Mouse (Mus musculus): Measurements from ENCODE around the gene Myrfl. TPM values are rescaled to one million over a fixed set of nuclear protein-coding genes. Genes with fewer than 3 reads are reported as not detected.

Gene Myrfl
- polyA plus RNA-seq, 1 experiment from 2014 or later, result 0.05 TPM

- Histone ChIP-seq H3K4me2 (no peak overlapping the region), H3K4me3 (no peak overlapping the region), H3K9me3 (replicated peaks) (no peaks in the 10 kb centered on the region), H3K27ac (no peak overlapping the region), H3K36me3 (peaks cover 51% of the 10 kb centered on the region), H3K9ac (no peak overlapping the region), H3K27me3 (replicated peaks) (no peaks in the 10 kb centered on the region), H3K4me1 (no peaks in the 10 kb centered on the region)
- 86% methylated on average over 19 of the region's 19 CpGs for WGBS (ENCODE audit: insufficient replicate concordance)
- ATAC-seq, result no peak
These were observed 27.2 kb upstream of the Myrfl start for GRCm38 (mm10) chr10:116923651-116924495.

- no peak overlapping the region for H3K9ac ChIP-seq
- WGBS (ENCODE audit: insufficient replicate concordance), result 87% methylated on average over 15 of the region's 15 CpGs
- H3K4me1 ChIP-seq, result no peaks in the 10 kb centered on the region
- no peak for ATAC-seq
- no peak overlapping the region for H3K27ac ChIP-seq
- H3K9me3 ChIP-seq (replicated peaks), result no peaks in the 10 kb centered on the region
- no peak overlapping the region for H3K4me2 ChIP-seq
- peaks cover 47% of the 10 kb centered on the region for H3K36me3 ChIP-seq
- no peak overlapping the region for H3K4me3 ChIP-seq
- H3K27me3 ChIP-seq (replicated peaks), result no peaks in the 10 kb centered on the region
These were observed 25.4 kb upstream of the Myrfl start for GRCm38 (mm10) chr10:116922161-116922560.

- Histone ChIP-seq H3K9ac (no peak overlapping the region), H3K36me3 (peaks cover 46% of the 10 kb centered on the region), H3K4me2 (no peak overlapping the region), H3K27ac (no peak overlapping the region), H3K9me3 (replicated peaks) (no peaks in the 10 kb centered on the region), H3K27me3 (replicated peaks) (no peaks in the 10 kb centered on the region), H3K4me1 (no peaks in the 10 kb centered on the region), H3K4me3 (no peak overlapping the region)
- no peak for ATAC-seq
- WGBS (ENCODE audit: insufficient replicate concordance), result 78% methylated on average over 15 of the region's 15 CpGs
These were observed 24.7 kb upstream of the Myrfl start for GRCm38 (mm10) chr10:116921416-116921815.

- H3K27ac ChIP-seq, result no peak overlapping the region
- H3K4me3 ChIP-seq, result no peak overlapping the region
- 89% methylated on average over 8 of the region's 8 CpGs for WGBS (ENCODE audit: insufficient replicate concordance)
- peaks cover 44% of the 10 kb centered on the region for H3K36me3 ChIP-seq
- ATAC-seq, result no peak
- no peaks in the 10 kb centered on the region for H3K27me3 ChIP-seq (replicated peaks)
- no peak overlapping the region for H3K9ac ChIP-seq
- H3K4me1 ChIP-seq, result no peaks in the 10 kb centered on the region
- H3K4me2 ChIP-seq, result no peak overlapping the region
- no peaks in the 10 kb centered on the region for H3K9me3 ChIP-seq (replicated peaks)
These were observed 23.9 kb upstream of the Myrfl start for GRCm38 (mm10) chr10:116920641-116921040.

GRCm38 (mm10) chr10:116919368-116920317 is 22.9 kb upstream of the Myrfl start:
- no peaks in the 10 kb centered on the region for H3K4me1 ChIP-seq
- no peak overlapping the region for H3K27ac ChIP-seq
- H3K9me3 ChIP-seq (replicated peaks), result no peaks in the 10 kb centered on the region
- H3K4me2 ChIP-seq, result no peak overlapping the region
- WGBS (ENCODE audit: insufficient replicate concordance), result 79% methylated on average over 25 of the region's 25 CpGs
- no peak overlapping the region for H3K4me3 ChIP-seq
- no peak overlapping the region for H3K9ac ChIP-seq
- no peaks in the 10 kb centered on the region for H3K27me3 ChIP-seq (replicated peaks)
- ATAC-seq, result no peak
- peaks cover 42% of the 10 kb centered on the region for H3K36me3 ChIP-seq

GRCm38 (mm10) chr10:116916581-116916980 is 19.9 kb upstream of the Myrfl start:
- no peak overlapping the region for H3K4me2 ChIP-seq
- H3K27ac ChIP-seq, result no peak overlapping the region
- H3K36me3 ChIP-seq, result peaks cover 38% of the 10 kb centered on the region
- no peak overlapping the region for H3K4me3 ChIP-seq
- ATAC-seq, result no peak
- H3K9ac ChIP-seq, result no peak overlapping the region
- no peaks in the 10 kb centered on the region for H3K9me3 ChIP-seq (replicated peaks)
- H3K4me1 ChIP-seq, result peaks cover 4% of the 10 kb centered on the region; the same call in 1 of the 2 replicates
- no peaks in the 10 kb centered on the region for H3K27me3 ChIP-seq (replicated peaks)
- WGBS (ENCODE audit: insufficient replicate concordance), result 73% methylated on average over 8 of the region's 8 CpGs

GRCm38 (mm10) chr10:116915286-116915685 is 18.6 kb upstream of the Myrfl start:
- Histone ChIP-seq H3K36me3 (peaks cover 51% of the 10 kb centered on the region), H3K9me3 (replicated peaks) (no peaks in the 10 kb centered on the region), H3K27me3 (replicated peaks) (no peaks in the 10 kb centered on the region), H3K9ac (no peak overlapping the region), H3K4me3 (no peak overlapping the region), H3K4me2 (no peak overlapping the region), H3K4me1 (peaks cover 9% of the 10 kb centered on the region; the same call in 1 of the 2 replicates), H3K27ac (no peak overlapping the region)
- ATAC-seq, result no peak
- WGBS (ENCODE audit: insufficient replicate concordance), result 86% methylated on average over 8 of the region's 8 CpGs

- no peak overlapping the region for H3K4me2 ChIP-seq
- no peak overlapping the region for H3K4me3 ChIP-seq
- H3K4me1 ChIP-seq, result peaks cover 15% of the 10 kb centered on the region
- no peak overlapping the region for H3K27ac ChIP-seq
- 77% methylated on average over 9 of the region's 9 CpGs for WGBS (ENCODE audit: insufficient replicate concordance)
- no peaks in the 10 kb centered on the region for H3K27me3 ChIP-seq (replicated peaks)
- no peak overlapping the region for H3K9ac ChIP-seq
- ATAC-seq, result no peak
- H3K9me3 ChIP-seq (replicated peaks), result no peaks in the 10 kb centered on the region
- peaks cover 58% of the 10 kb centered on the region for H3K36me3 ChIP-seq
These were observed 17.9 kb upstream of the Myrfl start for GRCm38 (mm10) chr10:116914586-116914985.

- no peak for ATAC-seq
- Histone ChIP-seq H3K9ac (no peak overlapping the region), H3K4me3 (no peak overlapping the region), H3K36me3 (peaks cover 64% of the 10 kb centered on the region), H3K4me2 (no peak overlapping the region), H3K4me1 (peaks cover 24% of the 10 kb centered on the region), H3K27me3 (replicated peaks) (no peaks in the 10 kb centered on the region), H3K9me3 (replicated peaks) (no peaks in the 10 kb centered on the region), H3K27ac (no peak overlapping the region)
- 83% methylated on average over 17 of the region's 17 CpGs for WGBS (ENCODE audit: insufficient replicate concordance)
These were observed 17.0 kb upstream of the Myrfl start for GRCm38 (mm10) chr10:116913647-116914273.

- Histone ChIP-seq H3K9ac (no peak overlapping the region), H3K27me3 (replicated peaks) (no peaks in the 10 kb centered on the region), H3K4me3 (no peak overlapping the region), H3K27ac (no peak overlapping the region), H3K4me1 (peaks cover 33% of the 10 kb centered on the region), H3K9me3 (replicated peaks) (no peaks in the 10 kb centered on the region), H3K36me3 (peaks cover 66% of the 10 kb centered on the region), H3K4me2 (no peak overlapping the region)
- no peak for ATAC-seq
- 88% methylated on average over 9 of the region's 9 CpGs for WGBS (ENCODE audit: insufficient replicate concordance)
These were observed 16.1 kb upstream of the Myrfl start for GRCm38 (mm10) chr10:116912850-116913249.

GRCm38 (mm10) chr10:116908901-116909642 is 12.4 kb upstream of the Myrfl start:
- peak overlapping the region; percentile 63 for H3K9ac ChIP-seq
- H3K27ac ChIP-seq, result peak overlapping the region; percentile 95
- peak overlapping the region; percentile 40 for H3K4me3 ChIP-seq
- ATAC-seq, result peak; percentile 100
- no peaks in the 10 kb centered on the region for H3K9me3 ChIP-seq (replicated peaks)
- H3K4me1 ChIP-seq, result peaks cover 38% of the 10 kb centered on the region
- no peaks in the 10 kb centered on the region for H3K27me3 ChIP-seq (replicated peaks)
- peak overlapping the region; percentile 69 for H3K4me2 ChIP-seq
- peaks cover 74% of the 10 kb centered on the region for H3K36me3 ChIP-seq
- WGBS (ENCODE audit: insufficient replicate concordance), result 32% methylated on average over 15 of the region's 15 CpGs

Data from liver, embryonic 12.5 days (tissue).